Mouse (Mus musculus) liver, postnatal 0 days (tissue): Measurements from ENCODE around the gene Nrm. TPM values are rescaled to one million over a fixed set of nuclear protein-coding genes. Genes with fewer than 3 reads are reported as not detected.

ENCODE experiments used
- ATAC-seq: fragments of 200-750 bp; cut with Nextera tagmentation; 2 replicates; pipeline ENCODE4 v1.8.0; 2017; ENCODE audit warnings: mild to moderate bottlenecking, moderate library complexity
- DNase-seq: peaks from one replicate; pipeline ENCODE4 v3.0.0-alpha.2; 2016
- H3K27ac ChIP-seq: fragments of 300-500 bp; sonication (generic); 2 replicates; pipeline ENCODE4 v1.5.1; 2014; ENCODE audit warnings: antibody characterized with exemption, moderate library complexity, mild to moderate bottlenecking, low read depth
- H3K27me3 ChIP-seq: fragments of 300-500 bp; sonication (generic); 2 replicates; pipeline ENCODE4 v1.6.1; 2014; ENCODE audit warnings: low read length, control low read depth, mixed read lengths; ENCODE audit not compliant: insufficient read depth
- H3K36me3 ChIP-seq: fragments of 300-500 bp; sonication (generic); replicated peaks from 2 replicates; pipeline ENCODE4 v1.6.1; 2014; ENCODE audit warnings: mild to moderate bottlenecking, control low read depth, low read length, moderate library complexity, mixed read lengths; ENCODE audit not compliant: insufficient read depth
- H3K4me1 ChIP-seq: fragments of 300-500 bp; sonication (generic); 2 replicates; pipeline ENCODE4 v1.6.1; 2014; ENCODE audit warnings: antibody characterized with exemption, mild to moderate bottlenecking, control low read depth; ENCODE audit not compliant: insufficient read depth
- H3K4me2 ChIP-seq: fragments of 300-500 bp; sonication (generic); 2 replicates; pipeline ENCODE4 v1.6.1; 2014; ENCODE audit warnings: low read depth, mild to moderate bottlenecking, low read length, moderate library complexity, mixed read lengths
- H3K4me3 ChIP-seq: fragments of 300-500 bp; sonication (generic); 2 replicates; pipeline ENCODE4 v1.5.1; 2014; ENCODE audit warnings: low read depth, low read length
- H3K9ac ChIP-seq: fragments of 300-500 bp; sonication (generic); replicated peaks from 2 replicates; pipeline ENCODE4 v1.6.1; 2014; ENCODE audit warnings: mild to moderate bottlenecking, moderate library complexity
- H3K9me3 ChIP-seq: fragments of 300-500 bp; sonication (generic); 2 replicates; pipeline ENCODE4 v1.6.1; 2016; ENCODE audit warnings: mild to moderate bottlenecking, control low read depth, low read length, mixed read lengths
- CTCF ChIP-seq: sonication (generic); IDR thresholded peaks from 2 replicates; pipeline ENCODE4 v1.5.1; 2016; ENCODE audit warnings: antibody characterized with exemption, low read depth
- EP300 ChIP-seq: IDR thresholded peaks from 2 replicates; pipeline ENCODE4 v1.6.1; 2016; ENCODE audit warnings: antibody characterized with exemption, low read depth, mild to moderate bottlenecking
- WGBS: fragments of 180-500 bp; shearing (Covaris S2); extraction: QIAGEN DNeasy Blood & Tissue Kit; methylation state at CpG from one replicate; pipeline ENCODE4 v1.1.7; 2014; ENCODE audit not compliant: insufficient replicate concordance; 5-methylcytosine and 5-hydroxymethylcytosine counted together
- polyA plus RNA-seq: library from polyadenylated mRNA; unstranded; fragments of >200 nt; fragmentation: Nextera tagmentation; extraction: Ambion mirVana; gene quantifications from 2 replicates; pipeline ENCODE4 v1.2.1, GENCODE M21; 2015

Nrm gene
- polyA plus RNA-seq, 1 experiment from 2014 or later = 15.8 TPM

- WGBS = under 1% methylated on average over 59 of the region's 59 CpGs
These were observed 19.8 kb upstream of the Nrm start, which contains the start of gene Mdc1 for GRCm38 (mm10) chr17:35841076-35841950. Mdc1 (plus strand) TSS chr17:35841515.

GRCm38 (mm10) chr17:35842006-35842405, 19.1 kb upstream of the Nrm start:
- TF ChIP-seq EP300 = no peak
- no peak for TF ChIP-seq CTCF
- peak; percentile 52 for DNase-seq
- Histone ChIP-seq H3K36me3 (peaks cover 22% of the 10 kb centered on the region), H3K9ac (peak overlapping the region; percentile 75), H3K27ac (peak overlapping the region; percentile 90), H3K27me3 (no peaks in the 10 kb centered on the region), H3K4me3 (peak overlapping the region; percentile 74), H3K4me2 (peak overlapping the region; percentile 88), H3K4me1 (peaks cover 27% of the 10 kb centered on the region), H3K9me3 (no peaks in the 10 kb centered on the region)
- no peak for ATAC-seq
- WGBS = 7% methylated on average over 11 of the region's 11 CpGs

More at GRCm38 (mm10) chr17:35841076-35841950, 19.8 kb upstream of the Nrm start, which contains the start of gene Mdc1:
- H3K36me3 ChIP-seq = peaks cover 22% of the 10 kb centered on the region
- H3K27ac ChIP-seq = peak within 1 kb of the TSS; percentile 91
- DNase-seq = peak; percentile 99
- peak within 1 kb of the TSS; percentile 74 for H3K4me3 ChIP-seq
- H3K4me1 ChIP-seq = peaks cover 32% of the 10 kb centered on the region
- TF ChIP-seq CTCF = peak; percentile 50
- peak; percentile 92 for TF ChIP-seq EP300
- peak within 1 kb of the TSS; percentile 75 for H3K9ac ChIP-seq
- H3K9me3 ChIP-seq = no peaks in the 10 kb centered on the region
- ATAC-seq = peak; percentile 91
- H3K4me2 ChIP-seq = peak within 1 kb of the TSS; percentile 88
- H3K27me3 ChIP-seq = no peaks in the 10 kb centered on the region

DNA sequence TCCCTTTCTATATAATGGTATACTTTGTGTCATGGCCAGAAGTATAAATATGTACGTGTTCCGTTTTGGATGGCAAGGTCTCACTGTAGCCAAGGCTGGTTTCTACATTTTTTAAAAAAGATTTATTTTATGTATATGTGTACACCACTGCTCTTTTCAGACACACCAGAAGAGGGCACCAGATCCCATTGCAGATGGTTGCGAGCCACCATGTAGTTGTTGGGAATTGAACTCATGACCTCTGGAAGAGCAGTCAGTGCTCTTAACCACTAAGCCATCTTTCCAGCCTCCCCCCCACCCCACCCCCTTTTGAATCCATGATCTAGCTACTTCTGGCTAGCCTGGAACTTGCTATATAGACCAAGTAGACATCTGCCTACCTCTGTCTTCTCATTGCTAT, 17.6 kb upstream of the Nrm start:
- H3K27me3 ChIP-seq = no peaks in the 10 kb centered on the region
- TF ChIP-seq CTCF (peak; percentile 48), EP300 (no peak)

DNA sequence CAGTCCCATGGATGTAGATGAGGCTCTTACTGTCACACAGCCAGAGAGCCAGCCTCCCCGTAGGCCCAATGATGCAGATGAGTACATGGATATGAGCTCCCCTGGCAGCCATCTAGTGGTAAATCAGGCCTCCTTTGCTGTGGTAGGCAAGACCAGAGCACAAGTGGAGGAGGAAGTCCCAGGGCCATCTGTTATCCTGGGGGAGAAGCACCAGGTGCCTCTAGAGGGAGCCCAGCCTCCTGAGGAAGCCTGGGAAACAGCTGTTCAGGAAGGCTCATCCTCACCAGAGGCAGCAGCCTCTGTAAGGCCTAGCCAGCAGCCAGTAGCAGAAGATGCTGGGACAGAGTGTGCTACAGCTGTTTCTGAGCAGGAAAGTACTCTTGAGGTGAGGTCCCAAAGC, 13.0 kb upstream of the Nrm start:
- no peak overlapping the region for H3K4me3 ChIP-seq
- peaks cover 75% of the 10 kb centered on the region for H3K36me3 ChIP-seq
- no peak for TF ChIP-seq EP300
- TF ChIP-seq CTCF = peak; percentile 36
- ATAC-seq (no peak), DNase-seq (no peak)
- H3K27ac ChIP-seq = no peak overlapping the region
- peaks cover 4% of the 10 kb centered on the region; the same call in 1 of the 2 replicates for H3K4me1 ChIP-seq
- no peaks in the 10 kb centered on the region for H3K27me3 ChIP-seq
- no peaks in the 10 kb centered on the region for H3K9me3 ChIP-seq
- no peak overlapping the region for H3K4me2 ChIP-seq
- no peak overlapping the region for H3K9ac ChIP-seq
- WGBS = 58% methylated on average over 1 of the region's 1 CpGs

More for the DNA sequence above, 17.6 kb upstream of the Nrm start:
- Histone ChIP-seq H3K4me1 (peaks cover 25% of the 10 kb centered on the region), H3K9ac (no peak overlapping the region), H3K4me3 (no peak overlapping the region), H3K9me3 (no peaks in the 10 kb centered on the region), H3K27ac (no peak overlapping the region), H3K36me3 (peaks cover 37% of the 10 kb centered on the region), H3K4me2 (no peak overlapping the region)
- WGBS = 89% methylated on average over 3 of the region's 3 CpGs
- DNase-seq (no peak), ATAC-seq (no peak)

GRCm38 (mm10) chr17:35850974-35851373, 10.1 kb upstream of the Nrm start:
- Histone ChIP-seq H3K9me3 (no peaks in the 10 kb centered on the region), H3K9ac (no peak overlapping the region), H3K4me3 (no peak overlapping the region), H3K4me1 (peaks cover 4% of the 10 kb centered on the region; the same call in 1 of the 2 replicates), H3K27me3 (no peaks in the 10 kb centered on the region), H3K27ac (peak overlapping the region; percentile 66), H3K36me3 (peaks cover 71% of the 10 kb centered on the region), H3K4me2 (no peak overlapping the region)
- WGBS = 47% methylated on average over 3 of the region's 3 CpGs
- DNase-seq (no peak), ATAC-seq (peak; percentile 68)
- peak; percentile 21; the same call in 1 of the 2 replicates for TF ChIP-seq CTCF
- peak; percentile 34; the same call in 1 of the 2 replicates for TF ChIP-seq EP300

DNA sequence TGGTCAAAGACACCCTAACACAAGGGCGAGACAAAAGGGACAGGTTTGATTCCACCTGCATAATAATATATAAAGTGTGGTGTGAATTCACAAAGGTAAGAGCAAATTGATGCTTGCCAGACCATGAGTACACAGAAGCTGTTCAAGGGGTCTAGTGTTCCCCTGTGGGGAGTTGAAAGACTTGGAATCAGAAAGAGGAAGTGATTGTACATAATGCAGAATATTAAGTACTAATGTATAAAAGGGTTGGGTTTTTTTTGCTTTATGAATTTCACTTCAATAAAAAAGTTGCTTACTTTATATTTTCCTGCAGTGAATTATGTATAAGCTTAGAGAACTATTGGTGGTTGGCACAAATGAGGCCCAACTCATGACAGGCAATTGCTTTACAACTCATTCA, 1.7 kb upstream of the Nrm start:
- Histone ChIP-seq H3K4me3 (no peak overlapping the region), H3K4me2 (no peak overlapping the region), H3K9ac (no peak overlapping the region), H3K27ac (no peak overlapping the region), H3K9me3 (no peaks in the 10 kb centered on the region), H3K36me3 (peaks cover 15% of the 10 kb centered on the region), H3K27me3 (peaks cover 2% of the 10 kb centered on the region; the same call in 1 of the 2 replicates), H3K4me1 (peaks cover 15% of the 10 kb centered on the region)
- WGBS = 73% methylated on average over 1 of the region's 1 CpGs
- ATAC-seq (no peak), DNase-seq (no peak)
- no peak for TF ChIP-seq EP300
- no peak for TF ChIP-seq CTCF
